Mouse (Mus musculus): Measurements from ENCODE around the gene Ahdc1.

The Ahdc1 gene

GRCm38 (mm10) chr4:133056069-133056890 is 45.2 kb downstream of the Ahdc1 start:
- peak; percentile 74 for DNase-seq

- no peak for DNase-seq
These were observed 46.5 kb downstream of the Ahdc1 start for GRCm38 (mm10) chr4:133057389-133058122.

DNA sequence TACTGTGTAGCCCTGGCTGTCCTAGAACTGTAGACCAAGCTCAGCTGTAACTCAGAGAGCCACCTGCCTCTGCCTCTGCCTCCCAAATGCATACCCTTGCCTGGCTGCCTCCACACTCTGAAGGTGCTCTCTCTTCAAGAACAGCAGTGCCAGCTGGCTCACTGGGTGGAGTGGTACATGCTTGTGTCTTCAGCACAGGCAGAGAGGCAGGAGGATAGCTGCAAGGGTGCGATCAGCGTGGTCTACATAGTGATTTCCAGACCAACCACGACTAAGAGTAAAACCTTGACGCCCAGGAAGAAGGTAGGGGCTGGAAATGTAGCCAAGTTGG is 47.0 kb downstream of the Ahdc1 start:
- no peak for DNase-seq

DNA sequence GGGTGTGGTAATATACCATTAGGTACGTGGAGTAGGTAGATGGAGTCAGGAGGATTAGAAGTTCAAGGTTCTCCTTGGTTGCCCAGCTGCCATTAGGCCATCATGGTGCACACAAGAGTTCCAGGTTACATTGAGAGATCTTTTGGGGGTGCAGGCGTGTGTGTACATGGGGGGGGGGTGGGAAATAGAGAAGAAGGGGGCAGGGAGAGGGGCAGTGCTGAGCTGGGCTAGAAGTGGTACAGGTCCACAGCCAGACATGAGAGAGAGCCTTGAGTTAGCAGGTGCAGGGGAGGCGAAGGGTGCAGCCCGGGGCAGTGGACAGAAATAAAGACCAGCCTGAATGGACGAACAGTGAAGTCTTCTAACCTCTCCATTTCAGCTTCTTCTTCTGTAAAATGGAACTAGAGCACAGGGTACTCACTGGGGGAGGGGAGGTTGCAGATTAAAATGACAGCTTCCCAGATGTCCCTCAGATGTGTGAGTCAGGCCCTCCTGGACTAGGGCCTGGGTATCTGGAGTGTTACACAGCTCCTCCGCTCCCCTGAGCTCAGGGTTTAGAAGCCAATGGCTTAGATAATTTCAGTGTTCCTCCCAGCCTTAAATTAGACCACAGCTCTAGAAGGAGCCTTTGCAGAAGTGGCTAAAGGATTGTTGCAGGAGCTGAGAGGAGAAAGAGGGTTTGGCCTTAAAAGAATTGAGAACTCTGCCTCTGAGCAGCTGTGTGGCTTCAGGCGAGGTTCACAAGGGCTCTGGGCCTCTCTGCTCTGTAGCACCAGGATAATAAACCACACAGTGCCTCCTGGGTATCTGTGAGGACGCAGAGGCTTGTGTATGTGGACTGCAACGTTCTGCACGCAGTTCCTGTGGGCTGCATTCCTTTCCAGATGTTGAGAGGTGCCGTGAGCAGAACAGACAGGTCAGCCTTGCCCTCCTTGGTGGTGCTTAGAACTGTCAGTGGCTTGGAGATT is 47.7 kb downstream of the Ahdc1 start:
- no peak for DNase-seq

- DNase-seq: no peak
These were observed 49.6 kb downstream of the Ahdc1 start for GRCm38 (mm10) chr4:133060702-133061101.

DNA sequence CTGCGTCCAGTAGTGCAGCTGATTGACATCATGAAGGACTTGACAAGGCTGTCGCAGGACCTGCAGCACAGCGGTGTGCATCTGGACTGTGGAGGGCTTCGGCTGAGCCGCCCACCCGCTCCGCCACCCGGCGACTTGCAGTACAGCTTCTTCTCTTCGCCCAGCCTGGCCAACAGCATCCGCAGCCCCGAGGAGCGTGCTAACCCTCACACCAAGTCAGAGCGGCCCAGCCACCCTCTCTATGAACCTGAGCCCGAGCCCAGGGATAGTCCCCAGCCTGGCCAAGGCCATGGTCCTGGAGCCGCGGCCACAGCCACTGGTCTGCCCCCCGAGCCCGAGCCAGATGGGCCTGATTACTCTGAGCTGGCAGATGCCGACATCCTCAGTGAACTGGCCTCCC is 50.7 kb downstream of the Ahdc1 start:
- no peak for DNase-seq

- no peak for DNase-seq
These were observed 51.2 kb downstream of the Ahdc1 start for GRCm38 (mm10) chr4:133062286-133062685.

GRCm38 (mm10) chr4:133063203-133063602 is 52.1 kb downstream of the Ahdc1 start:
- no peak for DNase-seq

- DNase-seq: no peak
These were observed 52.7 kb downstream of the Ahdc1 start for GRCm38 (mm10) chr4:133063799-133064198.

DNA sequence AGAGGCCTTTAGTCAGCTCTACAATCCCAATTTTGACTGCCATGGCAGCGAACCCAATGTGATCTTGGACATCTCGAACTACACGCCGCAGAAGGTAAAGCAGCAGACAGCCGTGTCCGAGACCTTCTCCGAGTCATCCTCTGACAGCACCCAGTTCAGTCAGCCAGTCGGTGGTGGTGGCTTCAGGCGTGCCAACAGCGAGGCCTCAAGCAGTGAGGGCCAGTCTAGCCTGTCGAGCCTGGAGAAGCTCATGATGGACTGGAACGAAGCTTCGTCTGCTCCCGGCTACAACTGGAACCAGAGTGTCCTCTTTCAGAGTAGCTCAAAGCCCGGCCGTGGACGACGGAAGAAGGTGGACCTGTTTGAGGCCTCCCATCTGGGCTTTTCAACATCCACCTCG is 53.7 kb downstream of the Ahdc1 start:
- no peak for DNase-seq

DNA sequence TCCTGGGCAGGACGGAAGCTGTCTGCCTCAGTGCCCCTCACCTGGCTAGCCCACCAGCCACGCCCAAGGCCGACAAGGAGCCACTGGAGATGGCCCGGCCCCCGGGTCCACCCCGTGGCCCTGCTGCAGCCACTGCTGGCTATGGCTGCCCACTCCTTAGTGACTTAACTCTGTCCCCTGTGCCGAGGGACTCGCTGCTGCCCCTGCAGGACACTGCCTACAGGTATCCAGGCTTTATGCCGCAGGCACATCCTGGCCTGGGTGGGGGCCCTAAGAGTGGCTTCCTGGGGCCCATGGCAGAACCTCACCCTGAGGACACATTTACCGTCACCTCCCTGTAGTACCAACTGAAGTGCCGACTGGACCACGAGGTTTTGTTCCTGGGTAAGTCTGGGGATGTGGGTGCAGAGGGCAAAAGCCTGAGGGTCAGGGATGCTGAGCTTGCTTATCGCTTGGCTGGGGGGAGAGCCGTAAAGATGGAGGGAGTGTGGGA is 54.9 kb downstream of the Ahdc1 start:
- no peak for DNase-seq

- no peak for DNase-seq
These were observed 57.5 kb downstream of the Ahdc1 start for GRCm38 (mm10) chr4:133068400-133069138.

- no peak for DNase-seq
These were observed 59.3 kb downstream of the Ahdc1 start for GRCm38 (mm10) chr4:133070388-133070787.

GRCm38 (mm10) chr4:133070821-133071372 is 59.8 kb downstream of the Ahdc1 start:
- DNase-seq: no peak

- no peak for DNase-seq
These were observed 62.1 kb downstream of the Ahdc1 start for GRCm38 (mm10) chr4:133073192-133073591.

DNA sequence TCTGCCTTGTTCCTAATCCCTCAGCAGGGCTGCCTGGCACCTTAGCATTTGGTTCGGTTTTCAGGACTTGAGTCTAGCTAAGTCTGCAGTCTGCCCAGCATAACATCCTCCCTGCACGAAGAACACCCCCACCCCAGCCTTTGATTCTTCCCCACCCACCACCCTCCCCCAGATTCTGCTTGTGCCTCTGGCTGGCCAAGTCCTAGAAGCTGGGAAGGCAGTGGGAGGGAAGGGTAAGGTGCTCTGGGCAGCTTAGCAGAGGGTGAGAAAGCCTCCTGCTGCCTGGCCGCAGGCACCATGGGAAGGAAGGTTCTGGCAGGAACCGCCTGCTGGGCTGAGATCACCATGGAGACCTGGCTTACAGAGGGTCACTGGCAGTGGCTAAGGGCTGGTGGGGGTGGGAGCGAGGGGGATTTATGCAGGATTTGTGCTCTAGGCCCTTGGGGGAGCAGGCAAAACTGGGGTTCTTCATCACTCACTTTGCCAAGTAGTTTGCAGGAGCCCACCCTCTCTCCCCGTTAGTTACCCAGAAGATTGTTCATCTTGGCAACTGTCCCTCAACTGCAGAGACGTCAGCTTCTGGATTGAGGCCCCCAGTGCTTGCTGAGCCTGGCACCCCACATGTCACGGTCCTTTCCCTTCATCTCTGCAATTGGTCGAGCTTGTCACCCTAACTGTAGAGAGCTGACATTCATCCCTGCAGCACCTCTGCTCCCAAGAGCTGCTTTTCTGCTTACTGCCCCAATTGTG is 63.2 kb downstream of the Ahdc1 start:
- DNase-seq: no peak

- DNase-seq: no peak
These were observed 64.0 kb downstream of the Ahdc1 start for GRCm38 (mm10) chr4:133074894-133075572.

DNA sequence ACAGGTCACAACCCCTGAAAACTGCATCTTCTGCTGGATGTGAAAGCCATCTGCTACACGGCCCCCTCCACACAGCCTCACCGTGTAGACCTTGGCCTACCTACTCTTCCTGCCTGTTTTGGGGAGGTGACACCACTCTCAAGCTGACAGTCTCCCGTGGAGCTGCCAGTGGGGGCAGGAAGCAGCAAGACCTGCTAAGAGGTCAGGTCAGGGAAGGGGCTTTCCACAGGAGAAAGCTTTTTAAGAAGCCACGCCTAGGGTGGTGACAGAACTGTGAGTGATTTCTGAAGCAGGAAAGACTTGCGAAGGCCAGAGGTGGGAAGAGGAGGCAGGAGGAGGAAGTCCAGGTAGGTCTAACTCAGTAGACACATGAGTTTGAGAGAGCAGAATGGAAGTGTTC is 67.9 kb downstream of the Ahdc1 start:
- no peak for DNase-seq

DNA sequence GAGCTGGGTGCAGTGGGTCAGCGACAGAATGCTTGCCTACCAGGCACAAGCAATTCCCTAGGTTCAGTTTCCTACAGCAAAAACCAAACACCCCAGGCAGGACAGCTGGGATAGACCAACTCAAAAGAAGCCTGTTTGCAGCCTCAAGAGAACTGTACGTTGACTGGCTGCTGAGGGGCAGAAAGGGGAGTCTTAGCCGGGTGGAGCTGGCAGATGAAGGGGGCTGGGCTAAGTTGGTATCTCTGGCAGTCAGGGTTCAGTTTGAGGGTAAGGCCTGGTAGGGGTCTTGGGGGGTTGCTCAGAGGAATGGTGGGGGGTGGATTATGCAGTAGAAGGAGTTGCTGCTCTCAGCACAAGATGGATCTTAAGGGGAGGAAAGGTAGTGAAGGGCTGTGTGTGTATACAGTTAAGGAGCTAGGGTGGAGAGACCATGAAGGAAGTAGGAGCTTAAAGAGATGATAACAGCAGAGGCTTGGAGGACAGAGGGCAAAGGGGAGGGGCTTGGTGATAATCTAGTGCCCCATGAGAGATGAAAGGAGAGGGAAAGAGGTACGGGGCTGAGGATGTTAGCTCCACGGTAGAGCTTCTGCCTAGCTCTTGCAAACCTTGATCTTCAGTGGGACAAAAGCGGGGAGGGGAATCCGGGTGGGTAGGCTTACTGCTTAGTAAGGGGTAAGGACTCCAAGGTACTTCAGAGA is 68.5 kb downstream of the Ahdc1 start:
- DNase-seq: no peak

DNA sequence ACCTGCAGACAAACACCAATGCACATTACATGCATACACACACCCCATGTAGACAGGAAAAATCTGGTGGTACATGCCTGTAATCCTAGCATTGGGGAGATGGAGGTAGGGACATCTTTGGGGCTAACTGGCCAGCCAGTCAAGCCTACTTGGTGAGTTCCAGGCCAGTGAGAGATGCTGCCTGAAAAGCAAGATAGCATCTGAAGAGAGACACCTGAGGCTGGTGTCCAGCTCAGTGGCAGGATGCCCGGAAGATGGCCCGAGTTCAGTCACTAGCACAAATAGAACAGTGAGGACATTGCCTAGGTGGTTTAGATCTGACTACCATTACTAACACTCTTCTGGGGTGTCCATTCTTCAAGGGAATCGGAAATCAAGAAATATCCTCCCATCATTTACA is 69.8 kb downstream of the Ahdc1 start:
- DNase-seq: peak; percentile 47
